Mouse (Mus musculus) ES-Bruce4 (cell line): ENCODE measurements around the gene Sptbn4. TPM values are rescaled to one million over a fixed set of nuclear protein-coding genes. Genes with fewer than 3 reads are reported as not detected.
"Not testable (repeated sequence)": the region's sequence is repeated elsewhere in the genome, so short reads cannot be mapped to it uniquely, and the experiment has no call there.

Experiments
- H3K27ac ChIP-seq: 2 replicates; pipeline ENCODE4 v1.5.1; 2012; ENCODE audit warnings: low read length, inconsistent platforms; ENCODE audit not compliant: insufficient read depth
- H3K27me3 ChIP-seq: 2 replicates; pipeline ENCODE4 v1.6.1; 2012; ENCODE audit warnings: mild to moderate bottlenecking, low read length, inconsistent platforms; ENCODE audit not compliant: control insufficient read depth, poor library complexity, insufficient read depth, severe bottlenecking
- H3K36me3 ChIP-seq: 2 replicates; pipeline ENCODE4 v1.6.1; 2012; ENCODE audit warnings: inconsistent platforms, mild to moderate bottlenecking, low read length, moderate library complexity; ENCODE audit not compliant: control insufficient read depth, poor library complexity, insufficient read depth, severe bottlenecking
- H3K4me1 ChIP-seq: one replicate; pipeline ENCODE4 v1.8.1; 2011; ENCODE audit warnings: low read length; ENCODE audit not compliant: control insufficient read depth, insufficient read depth
- H3K4me3 ChIP-seq: 2 replicates; pipeline ENCODE4 v1.5.1; 2011; ENCODE audit warnings: low read depth, mild to moderate bottlenecking, low read length
- H3K9ac ChIP-seq: 2 replicates; pipeline ENCODE4 v1.6.1; 2012; ENCODE audit warnings: low read depth, mild to moderate bottlenecking, inconsistent platforms; ENCODE audit not compliant: poor library complexity, severe bottlenecking
- H3K9me3 ChIP-seq: replicated peaks from 2 replicates; pipeline ENCODE4 v1.6.1; 2012; ENCODE audit warnings: mild to moderate bottlenecking, low read length, inconsistent platforms; ENCODE audit not compliant: control insufficient read depth, poor library complexity, insufficient read depth, severe bottlenecking
- CTCF ChIP-seq: IDR thresholded peaks from one replicate; pipeline ENCODE4 v1.8.1; 2011; ENCODE audit warnings: low read depth, low read length
- EP300 ChIP-seq: IDR thresholded peaks from 2 replicates; pipeline ENCODE4 v1.6.1; 2011; ENCODE audit warnings: low read depth, low read length; ENCODE audit not compliant: insufficient read depth
- POLR2A ChIP-seq: IDR thresholded peaks from one replicate; pipeline ENCODE4 v1.8.1; 2011; ENCODE audit warnings: low read length; ENCODE audit not compliant: insufficient read depth
- polyA plus RNA-seq: library from polyadenylated mRNA; stranded (reverse); fragments of >200 nt; gene quantifications from 2 replicates; pipeline ENCODE4 v1.2.4, GENCODE M21; 2011; ENCODE audit warnings: low read depth; ENCODE audit not compliant: missing spikeins, insufficient read depth, insufficient read length

Gene Sptbn4
- polyA plus RNA-seq: 6.0 and 7.3 TPM in 2 replicates

- peak; percentile 66 for TF ChIP-seq POLR2A
- no peak for TF ChIP-seq EP300
- Histone ChIP-seq H3K27ac (0 out of 2 replicates have a peak within 1 kb of the TSS, but pooled peaks have one; percentile 53), H3K9me3 (no peaks in the 10 kb centered on the region), H3K27me3 (no peaks in the 10 kb centered on the region; the same call in 1 of the 2 replicates), H3K4me1 (no peaks in the 10 kb centered on the region), H3K4me3 (peak within 1 kb of the TSS; percentile 72), H3K9ac (peak within 1 kb of the TSS; percentile 73), H3K36me3 (no peaks in the 10 kb centered on the region)
Measured at GRCm38 (mm10) chr7:27447419-27448286, at the start of gene Sptbn4, which contains the start of gene Blvrb. Gene Sptbn4, minus strand, starts transcription at chr7:27447686. Gene Blvrb, plus strand, starts transcription at chr7:27447978.

- not testable (repeated sequence) for H3K9ac ChIP-seq, H3K27me3 ChIP-seq, H3K36me3 ChIP-seq, H3K9me3 ChIP-seq, H3K27ac ChIP-seq, H3K4me3 ChIP-seq
- H3K4me1 ChIP-seq: peaks cover 10% of the 10 kb centered on the region
Measured at GRCm38 (mm10) chr7:27494659-27495367, 47.3 kb upstream of the Sptbn4 start.

- no peak for TF ChIP-seq CTCF
- no peak for TF ChIP-seq EP300
- no peak for TF ChIP-seq POLR2A
- no peak overlapping the region for H3K9ac ChIP-seq
- no peak overlapping the region for H3K27ac ChIP-seq
Measured at GRCm38 (mm10) chr7:27493450-27493849, 46.0 kb upstream of the Sptbn4 start.

GRCm38 (mm10) chr7:27493022-27493421 lies 45.5 kb upstream of the Sptbn4 start:
- no peak for TF ChIP-seq EP300
- no peak for TF ChIP-seq CTCF
- no peak for TF ChIP-seq POLR2A

More at GRCm38 (mm10) chr7:27493450-27493849, 46.0 kb upstream of the Sptbn4 start:
- Histone ChIP-seq H3K4me1 (peaks cover 14% of the 10 kb centered on the region), H3K4me3 (no peak overlapping the region), H3K27me3 (no peaks in the 10 kb centered on the region), H3K36me3 (peaks cover 2% of the 10 kb centered on the region; the same call in 1 of the 2 replicates), H3K9me3 (no peaks in the 10 kb centered on the region)

GRCm38 (mm10) chr7:27491856-27492255 lies 44.4 kb upstream of the Sptbn4 start:
- Histone ChIP-seq H3K9me3 (no peaks in the 10 kb centered on the region), H3K27ac (peak overlapping the region; percentile 82), H3K9ac (no peak overlapping the region), H3K36me3 (peaks cover 2% of the 10 kb centered on the region; the same call in 1 of the 2 replicates), H3K4me1 (peaks cover 12% of the 10 kb centered on the region), H3K27me3 (no peaks in the 10 kb centered on the region), H3K4me3 (no peak overlapping the region)
- TF ChIP-seq CTCF (no peak), EP300 (no peak), POLR2A (no peak)

More at GRCm38 (mm10) chr7:27493022-27493421, 45.5 kb upstream of the Sptbn4 start:
- Histone ChIP-seq H3K27me3 (no peaks in the 10 kb centered on the region), H3K27ac (no peak overlapping the region), H3K36me3 (peaks cover 2% of the 10 kb centered on the region; the same call in 1 of the 2 replicates), H3K4me3 (no peak overlapping the region), H3K9ac (no peak overlapping the region), H3K4me1 (peaks cover 12% of the 10 kb centered on the region), H3K9me3 (no peaks in the 10 kb centered on the region)
